Comparison of ENCODE assay signal across 15 mouse cellular contexts in the genomic region with DNA sequence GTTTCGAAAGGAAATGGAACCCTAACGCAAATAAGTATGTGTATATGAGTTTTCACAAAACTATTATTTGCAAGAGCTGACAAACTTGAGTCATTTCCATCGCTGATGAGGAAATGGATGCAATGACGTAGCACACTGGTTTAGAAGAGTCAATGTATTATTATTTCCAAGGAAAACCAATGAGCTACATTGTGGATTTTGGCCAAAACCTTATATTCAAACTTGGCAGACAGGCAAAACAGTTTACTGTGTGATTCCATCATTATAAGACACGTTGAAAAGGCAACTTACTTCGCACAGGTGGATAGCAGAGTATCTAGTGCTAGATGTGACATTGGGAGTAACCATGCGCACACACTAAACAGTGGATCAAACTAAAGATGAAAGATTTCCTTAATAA.
DNase-seq lines count a peak whose midpoint lies in the region; ATAC-seq and TF ChIP-seq lines count a peak whose summit lies in the region.
"Had no signal": no experiment of that assay in that cellular context is flagged by ENCODE, and none has a peak within 500 bp of the region (broad histone marks: within the 10 kb centered on the region; RNA-seq: fewer than 3 reads in every experiment).

No protein-coding gene starts in this region.

- no peaks in the 10 kb centered on the region for H3K9me3 ChIP-seq in forebrain, embryonic 14.5 days (replicated peaks; ENCODE audit: control insufficient read depth, low read length)
- no peaks in the 10 kb centered on the region for H3K9me3 ChIP-seq in forebrain, embryonic 10.5 days
- no peaks in the 10 kb centered on the region for H3K9me3 ChIP-seq in lung, embryonic 14.5 days (ENCODE audit: low read depth, low read length)
- no peaks in the 10 kb centered on the region for H3K9me3 ChIP-seq in lung, postnatal 0 days (ENCODE audit: low read length)
- H3K9me3 ChIP-seq in intestine, embryonic 16.5 days (ENCODE audit: control insufficient read depth, low read length) = no peaks in the 10 kb centered on the region
- H3K9me3 ChIP-seq: embryonic facial prominence, embryonic 10.5 days; embryonic facial prominence, embryonic 12.5 days; forebrain, embryonic 13.5 days had no signal

- 64% methylated on average over 7 of the region's 7 CpGs for WGBS in forebrain, embryonic 14.5 days
- 90% methylated on average over 7 of the region's 7 CpGs for WGBS in forebrain, embryonic 10.5 days
- 80% methylated on average over 7 of the region's 7 CpGs for WGBS in lung, embryonic 14.5 days
- 75% methylated on average over 7 of the region's 7 CpGs for whole genome bisulfite sequencing in lung, postnatal 0 days
- WGBS in intestine, embryonic 16.5 days = 84% methylated on average over 7 of the region's 7 CpGs

- no peaks in the 10 kb centered on the region for H3K36me3 ChIP-seq in forebrain, embryonic 14.5 days (ENCODE audit: control insufficient read depth, insufficient read depth, low read length)
- no peaks in the 10 kb centered on the region for H3K36me3 ChIP-seq in forebrain, embryonic 10.5 days (replicated peaks)
- no peaks in the 10 kb centered on the region for H3K36me3 ChIP-seq in lung, embryonic 14.5 days (ENCODE audit: insufficient read depth)
- H3K36me3 ChIP-seq in lung, postnatal 0 days (ENCODE audit: insufficient read depth, low read length) = no peaks in the 10 kb centered on the region
- H3K36me3 ChIP-seq in intestine, embryonic 16.5 days (ENCODE audit: control insufficient read depth, insufficient read depth, low read length) = no peaks in the 10 kb centered on the region
- H3K36me3 ChIP-seq: embryonic facial prominence, embryonic 10.5 days; embryonic facial prominence, embryonic 12.5 days had no signal

- no peak overlapping the region for H3K4me2 ChIP-seq in forebrain, embryonic 14.5 days (ENCODE audit: low read length)
- H3K4me2 ChIP-seq in lung, embryonic 14.5 days = no peak overlapping the region
- H3K4me2 ChIP-seq in lung, postnatal 0 days (replicated peaks; ENCODE audit: low read depth, low read length) = no peak overlapping the region
- no peak overlapping the region for H3K4me2 ChIP-seq in intestine, embryonic 16.5 days (ENCODE audit: low read depth, low read length)
- H3K4me2 ChIP-seq: embryonic facial prominence, embryonic 12.5 days; forebrain, embryonic 13.5 days had no signal

- no peak for ATAC-seq in forebrain, embryonic 14.5 days
- ATAC-seq in lung, embryonic 14.5 days (ENCODE audit: insufficient read depth) = no peak
- no peak for ATAC-seq in lung, postnatal 0 days
- ATAC-seq in intestine, embryonic 16.5 days = no peak

- no peak overlapping the region for H3K27ac ChIP-seq in forebrain, embryonic 14.5 days (ENCODE audit: low read depth, low read length)
- H3K27ac ChIP-seq in forebrain, embryonic 10.5 days = no peak overlapping the region
- no peak overlapping the region for H3K27ac ChIP-seq in lung, embryonic 14.5 days (ENCODE audit: low read depth)
- H3K27ac ChIP-seq in lung, postnatal 0 days (ENCODE audit: low read length) = no peak overlapping the region
- no peak overlapping the region for H3K27ac ChIP-seq in intestine, embryonic 16.5 days (ENCODE audit: low read length)
- H3K27ac ChIP-seq: embryonic facial prominence, embryonic 10.5 days; embryonic facial prominence, embryonic 12.5 days; forebrain, embryonic 13.5 days had no signal

- TF ChIP-seq EP300 in lung, postnatal 0 days (IDR thresholded peaks at IDR 0.05) = no peak

- H3K9ac ChIP-seq in forebrain, embryonic 14.5 days (ENCODE audit: low read length) = no peak overlapping the region
- no peak overlapping the region for H3K9ac ChIP-seq in lung, embryonic 14.5 days
- H3K9ac ChIP-seq in lung, postnatal 0 days (replicated peaks; ENCODE audit: low read depth) = no peak overlapping the region
- H3K9ac ChIP-seq in intestine, embryonic 16.5 days (ENCODE audit: low read depth, low read length) = no peak overlapping the region
- H3K9ac ChIP-seq: embryonic facial prominence, embryonic 12.5 days; forebrain, embryonic 13.5 days; forebrain, postnatal 0 days had no signal

- H3K27me3 ChIP-seq in forebrain, embryonic 14.5 days (replicated peaks; ENCODE audit: control insufficient read depth, insufficient read depth, low read length) = no peaks in the 10 kb centered on the region
- H3K27me3 ChIP-seq in forebrain, embryonic 10.5 days (ENCODE audit: poor library complexity, severe bottlenecking) = no peaks in the 10 kb centered on the region
- no peaks in the 10 kb centered on the region for H3K27me3 ChIP-seq in lung, embryonic 14.5 days (ENCODE audit: insufficient read depth, low read length)
- no peaks in the 10 kb centered on the region for H3K27me3 ChIP-seq in lung, postnatal 0 days (replicated peaks; ENCODE audit: insufficient read depth, low read length)
- no peaks in the 10 kb centered on the region for H3K27me3 ChIP-seq in intestine, embryonic 16.5 days (replicated peaks; ENCODE audit: control insufficient read depth, insufficient read depth, low read length)
- H3K27me3 ChIP-seq: embryonic facial prominence, embryonic 12.5 days; forebrain, embryonic 13.5 days had no signal

- H3K4me1 ChIP-seq in forebrain, embryonic 14.5 days (ENCODE audit: control insufficient read depth, insufficient read depth, low read length) = 0 out of 2 replicates have a peak, but pooled peaks cover 3% of the 10 kb centered on the region
- H3K4me1 ChIP-seq in forebrain, embryonic 10.5 days = no peaks in the 10 kb centered on the region
- no peaks in the 10 kb centered on the region for H3K4me1 ChIP-seq in lung, embryonic 14.5 days (ENCODE audit: insufficient read depth)
- H3K4me1 ChIP-seq in lung, postnatal 0 days (ENCODE audit: insufficient read depth, low read depth, low read length) = no peaks in the 10 kb centered on the region
- no peaks in the 10 kb centered on the region for H3K4me1 ChIP-seq in intestine, embryonic 16.5 days (ENCODE audit: control insufficient read depth, insufficient read depth, low read length)
- H3K4me1 ChIP-seq: embryonic facial prominence, embryonic 10.5 days; embryonic facial prominence, embryonic 12.5 days; forebrain, embryonic 13.5 days had no signal

- H3K4me3 ChIP-seq in forebrain, embryonic 14.5 days (ENCODE audit: low read depth, low read length) = no peak overlapping the region
- H3K4me3 ChIP-seq in forebrain, embryonic 10.5 days = no peak overlapping the region
- H3K4me3 ChIP-seq in lung, embryonic 14.5 days (ENCODE audit: low read depth, low read length) = no peak overlapping the region
- no peak overlapping the region for H3K4me3 ChIP-seq in lung, postnatal 0 days (ENCODE audit: low read depth, low read length)
- no peak overlapping the region for H3K4me3 ChIP-seq in intestine, embryonic 16.5 days (ENCODE audit: low read length)
- H3K4me3 ChIP-seq: embryonic facial prominence, embryonic 10.5 days; embryonic facial prominence, embryonic 12.5 days; forebrain, embryonic 13.5 days had no signal

- TF ChIP-seq CTCF in lung, embryonic 14.5 days (IDR thresholded peaks at IDR 0.05; ENCODE audit: low read depth) = no peak
- no peak for TF ChIP-seq CTCF in lung, postnatal 0 days (IDR thresholded peaks at IDR 0.05)

- DNase-seq in forebrain, embryonic 14.5 days (ENCODE audit: low spot score) = peak; percentile 65
- DNase-seq in forebrain, embryonic 10.5 days (ENCODE audit: extremely low spot score, low spot score) = no peak
- DNase-seq in lung, embryonic 14.5 days = peak; percentile 3
- no peak for DNase-seq in lung, postnatal 0 days (ENCODE audit: low spot score)
- DNase-seq in 416B (ENCODE audit: low read depth) = peak; percentile 7
- DNase-seq: adrenal gland, adult 2 months; adrenal gland, postnatal 10 days; adrenal gland, postnatal 25 days; cerebellum, adult 11-12 months; cerebellum, postnatal 25 days had no signal

Comparison
In these comparisons a context has a peak if more than half of its experiments do, and no peak if none do; other contexts are left out.
1. DNase-seq: peak in forebrain, embryonic 14.5 days (single experiment), lung, embryonic 14.5 days (single experiment) and 416B (single experiment); none in forebrain, embryonic 10.5 days (single experiment) and lung, postnatal 0 days (single experiment).